Mouse (Mus musculus): ENCODE results near the gene Hist1h2ac. TPM values are rescaled to one million over a fixed set of nuclear protein-coding genes. Genes with fewer than 3 reads are reported as not detected.
"Not testable (repeated sequence)": the region's sequence is repeated elsewhere in the genome, so short reads cannot be mapped to it uniquely, and the experiment has no call there.

Gene Hist1h2ac
- polyA plus RNA-seq, 1 experiment, result 4.7 TPM

- H3K9me3 ChIP-seq, result no peaks in the 10 kb centered on the region
- TF ChIP-seq FLI1 (IDR thresholded peaks at IDR 0.05; ENCODE audit: low read length) (no peak), GATA1 (IDR thresholded peaks at IDR 0.05; ENCODE audit: borderline replicate concordance, low read length) (no peak)
- H3K4me3 ChIP-seq (replicated peaks), result no peak overlapping the region
- peaks cover 26% of the 10 kb centered on the region for H3K4me1 ChIP-seq
- H3K27me3 ChIP-seq (replicated peaks), result peaks cover 14% of the 10 kb centered on the region
- H3K36me3 ChIP-seq (replicated peaks; ENCODE audit: low read length), result no peaks in the 10 kb centered on the region
These were observed 32.7 kb upstream of the Hist1h2ac start for GRCm38 (mm10) chr13:23716261-23717042.

GRCm38 (mm10) chr13:23710374-23711089, 26.8 kb upstream of the Hist1h2ac start, which contains the start of gene Hfe:
Gene Hfe, minus strand, starts transcription at chr13:23710854.
- Histone ChIP-seq H3K9me3 (no peaks in the 10 kb centered on the region), H3K27me3 (replicated peaks) (peaks cover 48% of the 10 kb centered on the region), H3K4me1 (peaks cover 37% of the 10 kb centered on the region), H3K4me3 (replicated peaks) (peak within 1 kb of the TSS; percentile 93), H3K36me3 (replicated peaks; ENCODE audit: low read length) (no peaks in the 10 kb centered on the region)
- TF ChIP-seq GATA1 (IDR thresholded peaks at IDR 0.05; ENCODE audit: borderline replicate concordance, low read length), result no peak
- no peak for TF ChIP-seq FLI1 (IDR thresholded peaks at IDR 0.05; ENCODE audit: low read length)

GRCm38 (mm10) chr13:23709714-23710373, 26.1 kb upstream of the Hist1h2ac start:
- peak overlapping the region; percentile 93 for H3K4me3 ChIP-seq (replicated peaks)
- H3K4me1 ChIP-seq, result peaks cover 38% of the 10 kb centered on the region
- H3K27me3 ChIP-seq (replicated peaks), result peaks cover 48% of the 10 kb centered on the region
- H3K9me3 ChIP-seq, result no peaks in the 10 kb centered on the region
- TF ChIP-seq FLI1 (IDR thresholded peaks at IDR 0.05; ENCODE audit: low read length) (no peak), GATA1 (IDR thresholded peaks at IDR 0.05; ENCODE audit: borderline replicate concordance, low read length) (no peak)
- no peaks in the 10 kb centered on the region for H3K36me3 ChIP-seq (replicated peaks; ENCODE audit: low read length)

GRCm38 (mm10) chr13:23708654-23709053, 24.9 kb upstream of the Hist1h2ac start:
- Histone ChIP-seq H3K9me3 (no peaks in the 10 kb centered on the region), H3K4me1 (peaks cover 38% of the 10 kb centered on the region), H3K27me3 (replicated peaks) (peaks cover 43% of the 10 kb centered on the region), H3K4me3 (replicated peaks) (no peak overlapping the region), H3K36me3 (replicated peaks; ENCODE audit: low read length) (no peaks in the 10 kb centered on the region)
- TF ChIP-seq GATA1 (IDR thresholded peaks at IDR 0.05; ENCODE audit: borderline replicate concordance, low read length), result no peak
- TF ChIP-seq FLI1 (IDR thresholded peaks at IDR 0.05; ENCODE audit: low read length), result no peak

- Histone ChIP-seq H3K36me3 (replicated peaks; ENCODE audit: low read length) (no peaks in the 10 kb centered on the region), H3K9me3 (no peaks in the 10 kb centered on the region), H3K27me3 (replicated peaks) (peaks cover 40% of the 10 kb centered on the region), H3K4me3 (replicated peaks) (no peak overlapping the region), H3K4me1 (peaks cover 38% of the 10 kb centered on the region)
- TF ChIP-seq GATA1 (IDR thresholded peaks at IDR 0.05; ENCODE audit: borderline replicate concordance, low read length) (no peak), FLI1 (IDR thresholded peaks at IDR 0.05; ENCODE audit: low read length) (no peak)
These were observed 24.3 kb upstream of the Hist1h2ac start for GRCm38 (mm10) chr13:23708041-23708440.

- Histone ChIP-seq H3K4me3 (replicated peaks) (no peak overlapping the region), H3K4me1 (peaks cover 38% of the 10 kb centered on the region), H3K27me3 (replicated peaks) (peaks cover 37% of the 10 kb centered on the region), H3K36me3 (replicated peaks; ENCODE audit: low read length) (no peaks in the 10 kb centered on the region), H3K9me3 (no peaks in the 10 kb centered on the region)
- TF ChIP-seq GATA1 (IDR thresholded peaks at IDR 0.05; ENCODE audit: borderline replicate concordance, low read length) (no peak), FLI1 (IDR thresholded peaks at IDR 0.05; ENCODE audit: low read length) (no peak)
These were observed 23.0 kb upstream of the Hist1h2ac start for GRCm38 (mm10) chr13:23706771-23707170.

- Histone ChIP-seq H3K4me3 (replicated peaks) (no peak overlapping the region), H3K4me1 (peaks cover 38% of the 10 kb centered on the region), H3K27me3 (replicated peaks) (peaks cover 29% of the 10 kb centered on the region), H3K36me3 (replicated peaks; ENCODE audit: low read length) (no peaks in the 10 kb centered on the region), H3K9me3 (no peaks in the 10 kb centered on the region)
- no peak for TF ChIP-seq GATA1 (IDR thresholded peaks at IDR 0.05; ENCODE audit: borderline replicate concordance, low read length)
- no peak for TF ChIP-seq FLI1 (IDR thresholded peaks at IDR 0.05; ENCODE audit: low read length)
These were observed 22.1 kb upstream of the Hist1h2ac start for GRCm38 (mm10) chr13:23705751-23706356.

GRCm38 (mm10) chr13:23702801-23703200, 19.1 kb upstream of the Hist1h2ac start:
- not testable (repeated sequence) for H3K27me3 ChIP-seq (replicated peaks); H3K36me3 ChIP-seq (replicated peaks; ENCODE audit: low read length); H3K4me3 ChIP-seq (replicated peaks); H3K9me3 ChIP-seq
- H3K4me1 ChIP-seq, result peaks cover 32% of the 10 kb centered on the region

- TF ChIP-seq GATA1 (IDR thresholded peaks at IDR 0.05; ENCODE audit: borderline replicate concordance, low read length) (no peak), FLI1 (IDR thresholded peaks at IDR 0.05; ENCODE audit: low read length) (no peak)
- H3K4me3 ChIP-seq (replicated peaks), result no peak overlapping the region
- no peaks in the 10 kb centered on the region for H3K9me3 ChIP-seq
- no peaks in the 10 kb centered on the region for H3K36me3 ChIP-seq (replicated peaks; ENCODE audit: low read length)
- peaks cover 2% of the 10 kb centered on the region for H3K27me3 ChIP-seq (replicated peaks)
- peaks cover 36% of the 10 kb centered on the region for H3K4me1 ChIP-seq
These were observed 18.5 kb upstream of the Hist1h2ac start for GRCm38 (mm10) chr13:23702220-23702619.

All from megakaryocyte, embryonic 14.5 days (primary cell).